Mouse (Mus musculus): Measurements from ENCODE around the gene Srsf10. TPM values are rescaled to one million over a fixed set of nuclear protein-coding genes. Genes with fewer than 3 reads are reported as not detected.

The Srsf10 gene
- 342 and 361 TPM in 2 replicates for polyA plus RNA-seq (2016; fragmentation: Nextera tagmentation; extraction: Ambion mirVana)

DNA sequence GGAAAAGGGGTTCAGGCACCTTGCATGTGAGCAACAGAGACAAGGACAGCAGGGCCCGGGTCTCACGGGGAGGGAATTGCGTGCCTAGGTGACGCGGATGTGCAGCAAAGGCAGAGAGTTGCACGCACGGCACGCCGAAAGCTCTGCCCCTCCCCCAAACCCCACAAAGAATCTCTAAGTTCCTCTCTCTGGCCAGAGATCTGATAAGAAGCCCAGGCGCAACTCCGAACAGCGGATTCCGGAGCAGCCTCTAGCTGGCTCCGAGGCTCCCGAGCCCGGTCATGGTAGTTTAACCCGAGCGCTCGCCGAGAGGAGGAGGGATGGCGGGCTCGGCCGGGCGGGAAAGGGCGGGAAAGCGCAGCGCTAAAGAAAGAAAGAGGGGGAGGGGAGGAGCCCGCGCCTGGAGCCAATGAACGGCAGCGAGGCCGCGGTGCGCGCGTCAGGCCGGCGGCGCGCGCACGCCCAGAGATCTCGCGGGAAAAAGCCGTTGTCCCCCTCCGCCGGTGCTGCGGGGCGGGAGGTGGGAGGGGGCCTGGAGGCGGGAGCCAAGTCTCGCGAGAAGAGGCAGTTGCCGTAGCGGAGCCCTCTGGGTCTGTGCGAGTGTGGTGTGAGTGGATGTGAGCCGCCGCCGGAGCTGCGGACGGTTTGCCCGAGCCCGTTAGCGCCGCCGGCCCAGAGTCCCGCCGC, at the start of gene Srsf10:
Srsf10 (plus strand) TSS at position 212 of the 687 bp plus-strand sequence.
- ATAC-seq (ENCODE audit: insufficient number of reproducible peaks, insufficient read depth, low FRiP score, low TSS enrichment), result peak; percentile 92
- Histone ChIP-seq H3K36me3 (no peaks in the 10 kb centered on the region), H3K9ac (peak within 1 kb of the TSS; percentile 98), H3K27me3 (no peaks in the 10 kb centered on the region), H3K4me2 (replicated peaks) (peak within 1 kb of the TSS; percentile 70), H3K27ac (peak within 1 kb of the TSS; percentile 98), H3K4me1 (peaks cover 29% of the 10 kb centered on the region), H3K4me3 (peak within 1 kb of the TSS; percentile 92), H3K9me3 (no peaks in the 10 kb centered on the region)
- WGBS, result under 1% methylated on average over 67 of the region's 67 CpGs

DNA sequence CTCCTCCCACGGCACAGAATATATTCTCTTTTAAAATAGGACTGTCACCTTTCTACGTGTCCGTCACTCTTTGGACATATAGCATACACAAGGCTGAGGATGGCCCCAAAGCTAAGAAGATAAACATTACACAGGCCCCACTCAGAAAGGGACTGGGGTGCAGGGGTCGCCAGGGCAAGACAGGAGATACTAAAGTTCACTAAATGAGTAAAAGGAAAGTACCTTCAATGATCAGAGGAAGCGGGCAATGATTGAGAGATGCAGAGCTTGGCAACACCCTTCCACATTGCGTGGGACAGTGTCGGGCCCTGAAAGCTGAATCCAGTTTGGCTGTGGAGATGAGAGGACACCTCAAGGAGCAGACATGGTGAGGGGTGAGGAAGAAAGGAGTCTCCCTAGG, 40.7 kb upstream of the Srsf10 start:
- Histone ChIP-seq H3K4me3 (no peak overlapping the region), H3K9ac (no peak overlapping the region), H3K9me3 (0 out of 2 replicates have a peak, but pooled peaks cover 3% of the 10 kb centered on the region), H3K36me3 (no peaks in the 10 kb centered on the region), H3K4me1 (no peaks in the 10 kb centered on the region), H3K27ac (no peak overlapping the region), H3K27me3 (no peaks in the 10 kb centered on the region), H3K4me2 (replicated peaks) (no peak overlapping the region)
- no peak for ATAC-seq (ENCODE audit: insufficient number of reproducible peaks, insufficient read depth, low FRiP score, low TSS enrichment)
- 79% methylated on average over 7 of the region's 7 CpGs for WGBS

DNA sequence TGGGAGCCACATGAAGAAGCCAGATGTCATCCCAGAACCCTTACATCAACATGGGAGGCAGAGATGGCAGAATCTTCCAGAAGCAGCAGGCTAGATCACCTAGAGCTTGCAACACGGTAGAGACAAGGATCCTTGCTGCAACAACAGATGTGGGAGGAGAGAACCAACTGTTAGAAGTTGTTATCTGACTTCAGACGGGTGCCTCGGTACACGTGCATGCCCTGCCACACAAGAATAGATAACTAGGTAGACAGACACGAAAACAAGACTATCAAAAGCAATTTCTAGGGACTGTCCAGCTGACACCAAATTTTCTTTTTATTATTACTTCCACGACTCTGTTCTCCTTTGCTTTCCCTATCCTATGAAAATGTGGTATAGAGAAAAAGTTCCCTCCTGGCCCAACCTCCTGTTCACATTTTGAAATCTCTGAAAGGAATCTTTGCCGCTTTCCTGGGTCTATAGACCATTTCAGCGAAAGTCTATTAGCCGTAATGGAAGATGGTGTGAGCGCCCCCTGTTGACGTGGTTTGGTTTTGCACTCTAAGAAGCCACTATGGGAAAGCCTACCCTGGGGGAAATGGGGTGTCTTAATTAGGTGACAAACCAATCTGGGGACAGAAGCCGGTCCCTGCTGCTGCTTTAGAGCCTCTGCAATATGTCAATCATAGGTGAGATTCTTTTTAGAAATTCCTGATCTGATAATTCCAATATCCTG, 38.5 kb upstream of the Srsf10 start:
- no peak overlapping the region for H3K27ac ChIP-seq
- H3K9ac ChIP-seq, result no peak overlapping the region
- 50% methylated on average over 12 of the region's 12 CpGs for WGBS
- no peaks in the 10 kb centered on the region for H3K27me3 ChIP-seq
- ATAC-seq (ENCODE audit: insufficient number of reproducible peaks, insufficient read depth, low FRiP score, low TSS enrichment), result no peak
- H3K4me1 ChIP-seq, result no peaks in the 10 kb centered on the region
- 0 out of 2 replicates have a peak, but pooled peaks cover 3% of the 10 kb centered on the region for H3K9me3 ChIP-seq
- no peak overlapping the region for H3K4me3 ChIP-seq
- no peaks in the 10 kb centered on the region for H3K36me3 ChIP-seq
- no peak overlapping the region for H3K4me2 ChIP-seq (replicated peaks)

DNA sequence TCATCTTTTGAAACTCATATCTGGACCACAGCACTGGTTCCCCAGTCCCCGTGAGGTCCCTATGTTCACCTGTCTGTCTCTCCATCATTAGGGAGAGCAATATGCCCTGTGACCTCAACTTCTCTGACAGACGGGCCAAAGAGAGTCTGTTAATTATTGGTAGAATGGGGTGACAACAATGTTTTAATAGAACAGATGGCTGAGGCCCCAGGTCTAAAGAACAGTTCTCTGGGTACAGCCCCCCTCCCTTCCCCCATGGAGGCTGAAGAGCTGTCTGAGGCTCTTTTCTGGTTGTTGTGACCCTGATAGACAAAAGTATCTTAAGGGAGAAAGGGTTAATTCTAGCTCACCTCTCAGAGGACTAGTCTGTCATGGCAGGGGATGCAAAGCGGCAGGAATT, 37.2 kb upstream of the Srsf10 start:
- no peak overlapping the region for H3K4me2 ChIP-seq (replicated peaks)
- no peak overlapping the region for H3K4me3 ChIP-seq
- no peaks in the 10 kb centered on the region for H3K36me3 ChIP-seq
- WGBS, result 77% methylated on average over 3 of the region's 3 CpGs
- H3K9me3 ChIP-seq, result no peaks in the 10 kb centered on the region
- no peak for ATAC-seq (ENCODE audit: insufficient number of reproducible peaks, insufficient read depth, low FRiP score, low TSS enrichment)
- no peaks in the 10 kb centered on the region for H3K4me1 ChIP-seq
- H3K9ac ChIP-seq, result no peak overlapping the region
- H3K27ac ChIP-seq, result no peak overlapping the region
- H3K27me3 ChIP-seq, result no peaks in the 10 kb centered on the region

DNA sequence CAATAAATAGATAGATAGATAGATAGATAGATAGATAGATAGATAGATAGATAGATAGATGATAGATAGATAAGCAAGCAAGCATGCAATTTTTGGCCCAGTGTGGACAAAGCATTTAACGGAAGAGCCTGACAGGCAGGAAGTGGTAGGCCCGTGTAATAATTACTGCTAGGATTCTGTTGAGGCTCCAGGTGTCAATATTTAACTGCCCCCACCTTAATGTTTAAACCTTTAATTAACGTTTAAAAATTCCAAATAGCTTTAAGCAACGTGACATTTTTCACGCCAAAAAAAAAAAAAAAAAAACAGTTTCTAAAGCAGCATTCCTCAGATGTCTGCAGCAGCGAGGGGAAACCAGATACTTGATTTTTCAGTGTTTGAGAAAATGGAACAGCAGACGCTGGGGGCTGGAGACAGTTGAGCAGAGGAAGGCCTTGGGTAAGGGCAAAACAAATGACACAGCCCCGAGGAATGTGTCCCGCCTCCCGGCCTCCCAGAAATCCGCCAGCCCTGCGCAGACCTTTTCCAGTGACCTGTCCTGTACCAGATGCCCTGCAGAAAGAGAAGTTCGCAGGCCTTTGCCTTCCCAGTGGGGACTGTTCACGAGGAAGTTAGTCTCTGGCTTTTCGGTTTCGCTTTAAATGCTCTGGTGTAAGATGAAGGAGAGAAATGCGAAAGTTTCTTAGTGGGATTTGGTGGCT, 35.6 kb upstream of the Srsf10 start:
- whole genome bisulfite sequencing, result 46% methylated on average over 17 of the region's 17 CpGs
- H3K4me3 ChIP-seq, result no peak overlapping the region
- no peak for ATAC-seq (ENCODE audit: insufficient number of reproducible peaks, insufficient read depth, low FRiP score, low TSS enrichment)
- H3K27me3 ChIP-seq, result no peaks in the 10 kb centered on the region
- no peaks in the 10 kb centered on the region for H3K36me3 ChIP-seq
- H3K27ac ChIP-seq, result peak overlapping the region; percentile 77
- no peaks in the 10 kb centered on the region for H3K4me1 ChIP-seq
- no peaks in the 10 kb centered on the region for H3K9me3 ChIP-seq
- H3K9ac ChIP-seq, result no peak overlapping the region
- H3K4me2 ChIP-seq (replicated peaks), result no peak overlapping the region

DNA sequence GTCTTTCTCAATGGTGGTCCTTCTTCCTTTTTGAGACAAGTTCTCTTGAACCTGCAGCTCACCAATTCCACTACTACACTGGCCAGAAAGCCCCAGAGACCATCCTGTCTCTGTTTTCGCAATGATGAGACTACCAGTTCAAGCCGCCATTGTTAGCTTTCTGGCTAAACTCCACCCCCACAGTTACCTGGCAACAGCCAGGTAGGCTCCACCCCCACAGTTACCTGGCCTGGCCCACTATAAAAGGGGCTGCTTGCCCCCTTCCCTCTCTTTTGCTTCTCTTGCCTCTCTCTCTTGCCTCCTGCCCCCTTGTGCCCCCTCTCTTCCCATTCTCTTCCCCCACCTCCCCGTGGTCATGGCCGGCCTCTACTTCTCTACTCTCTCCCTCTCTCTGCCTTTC, 33.8 kb upstream of the Srsf10 start:
- 82% methylated on average over 4 of the region's 4 CpGs for WGBS
- Histone ChIP-seq H3K9ac (no peak overlapping the region), H3K9me3 (no peaks in the 10 kb centered on the region), H3K4me3 (no peak overlapping the region), H3K27ac (no peak overlapping the region), H3K27me3 (no peaks in the 10 kb centered on the region), H3K36me3 (no peaks in the 10 kb centered on the region), H3K4me1 (no peaks in the 10 kb centered on the region), H3K4me2 (replicated peaks) (no peak overlapping the region)
- no peak for ATAC-seq (ENCODE audit: insufficient number of reproducible peaks, insufficient read depth, low FRiP score, low TSS enrichment)

DNA sequence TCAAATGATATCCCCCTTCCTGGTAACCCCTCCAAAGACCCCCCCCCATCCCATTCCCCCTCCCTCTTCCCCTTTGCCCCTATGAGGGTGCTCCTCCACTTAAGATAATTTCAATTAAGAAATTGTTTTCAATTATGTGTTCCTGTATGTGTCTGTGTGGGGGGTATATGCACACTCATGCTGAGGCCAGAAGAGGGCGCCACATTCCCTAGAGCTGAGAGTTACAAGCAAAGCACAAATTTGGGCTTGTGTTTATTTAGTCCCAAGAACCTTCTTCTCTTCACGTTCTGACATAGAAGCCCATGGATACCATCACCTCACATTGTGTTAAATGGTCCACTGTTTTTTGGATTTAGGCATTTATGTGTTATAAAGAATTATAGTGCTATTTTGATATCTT, 32.2 kb upstream of the Srsf10 start:
- Histone ChIP-seq H3K4me3 (no peak overlapping the region), H3K4me1 (peaks cover under 1% of the 10 kb centered on the region; the same call in 1 of the 2 replicates), H3K27me3 (no peaks in the 10 kb centered on the region), H3K9me3 (no peaks in the 10 kb centered on the region), H3K36me3 (no peaks in the 10 kb centered on the region), H3K27ac (no peak overlapping the region), H3K9ac (no peak overlapping the region), H3K4me2 (replicated peaks) (no peak overlapping the region)
- WGBS, result 73% methylated on average over 2 of the region's 2 CpGs
- ATAC-seq (ENCODE audit: insufficient number of reproducible peaks, insufficient read depth, low FRiP score, low TSS enrichment), result no peak

DNA sequence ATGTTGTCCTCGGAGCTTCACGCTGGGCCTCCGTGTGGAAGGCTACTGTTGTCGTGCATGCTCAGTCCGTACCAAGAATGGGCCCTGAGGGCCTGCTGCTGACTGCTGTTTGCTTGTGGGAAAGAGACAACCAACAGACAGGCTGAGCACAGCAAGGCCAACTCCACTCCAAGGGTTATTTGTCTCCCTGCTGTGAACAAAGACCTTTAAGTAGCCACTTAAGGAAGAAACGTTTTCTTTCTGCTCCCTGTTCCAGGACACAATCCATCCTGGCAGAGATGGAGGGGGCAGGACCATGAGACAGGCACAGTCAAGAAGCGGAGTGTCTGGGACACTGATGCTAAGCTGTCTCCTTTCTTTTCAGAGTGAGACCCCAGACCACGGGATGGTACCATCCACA, 31.3 kb upstream of the Srsf10 start:
- Histone ChIP-seq H3K4me3 (no peak overlapping the region), H3K9ac (no peak overlapping the region), H3K36me3 (no peaks in the 10 kb centered on the region), H3K4me1 (peaks cover 9% of the 10 kb centered on the region), H3K4me2 (replicated peaks) (no peak overlapping the region), H3K9me3 (no peaks in the 10 kb centered on the region), H3K27me3 (no peaks in the 10 kb centered on the region), H3K27ac (no peak overlapping the region)
- no peak; the same call in 1 of the 2 replicates for ATAC-seq (ENCODE audit: insufficient number of reproducible peaks, insufficient read depth, low FRiP score, low TSS enrichment)
- WGBS, result 50% methylated on average over 8 of the region's 8 CpGs

DNA sequence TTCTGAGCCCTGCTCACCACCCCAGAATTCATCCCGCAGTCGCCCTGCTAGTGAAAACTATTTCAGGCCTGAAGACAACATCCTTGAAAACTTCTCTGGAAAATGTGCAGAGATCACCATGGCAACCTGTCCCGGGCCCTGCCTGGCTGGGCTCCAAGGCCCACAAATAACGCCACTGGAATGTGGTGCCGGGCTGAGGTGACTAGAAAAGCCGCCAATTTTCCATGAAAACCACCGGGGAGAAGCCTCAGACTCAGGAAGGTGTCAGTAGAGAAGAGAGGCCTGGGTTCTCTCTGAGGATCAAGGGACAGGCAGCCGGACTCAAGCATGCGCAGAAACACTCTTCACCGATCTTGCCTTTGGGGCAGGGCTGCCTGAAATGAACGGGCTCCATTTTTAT, 27.1 kb upstream of the Srsf10 start:
- Histone ChIP-seq H3K4me3 (no peak overlapping the region), H3K36me3 (no peaks in the 10 kb centered on the region), H3K27ac (peak overlapping the region; percentile 86), H3K4me2 (replicated peaks) (peak overlapping the region; percentile 19), H3K27me3 (no peaks in the 10 kb centered on the region), H3K9ac (no peak overlapping the region), H3K9me3 (no peaks in the 10 kb centered on the region), H3K4me1 (peaks cover 14% of the 10 kb centered on the region)
- no peak for ATAC-seq (ENCODE audit: insufficient number of reproducible peaks, insufficient read depth, low FRiP score, low TSS enrichment)
- 23% methylated on average over 11 of the region's 11 CpGs for WGBS

DNA sequence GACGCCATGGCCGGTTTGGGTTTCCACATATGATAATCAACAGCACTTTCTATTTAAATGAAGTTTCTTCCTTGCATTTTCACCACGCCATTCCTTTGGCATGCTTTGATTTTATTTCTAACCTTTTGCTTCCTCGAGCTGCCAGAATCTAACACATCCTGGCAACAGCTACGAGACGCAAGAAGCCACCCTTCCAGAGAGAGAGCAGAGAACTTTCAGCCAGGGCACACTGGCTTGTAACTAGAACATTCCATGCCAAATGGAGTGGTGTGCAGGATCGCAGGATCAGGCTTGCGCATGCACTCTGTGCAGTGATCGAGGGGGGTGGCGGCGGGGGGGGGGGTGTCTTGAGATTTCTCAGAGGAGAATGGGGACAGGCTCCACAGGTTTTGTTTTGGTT, 23.5 kb upstream of the Srsf10 start:
- no peak overlapping the region for H3K4me2 ChIP-seq (replicated peaks)
- peaks cover 18% of the 10 kb centered on the region for H3K4me1 ChIP-seq
- H3K36me3 ChIP-seq, result no peaks in the 10 kb centered on the region
- WGBS, result 76% methylated on average over 11 of the region's 11 CpGs
- no peaks in the 10 kb centered on the region for H3K27me3 ChIP-seq
- H3K27ac ChIP-seq, result no peak overlapping the region
- no peak overlapping the region for H3K4me3 ChIP-seq
- no peaks in the 10 kb centered on the region for H3K9me3 ChIP-seq
- no peak overlapping the region for H3K9ac ChIP-seq
- ATAC-seq (ENCODE audit: insufficient number of reproducible peaks, insufficient read depth, low FRiP score, low TSS enrichment), result no peak

DNA sequence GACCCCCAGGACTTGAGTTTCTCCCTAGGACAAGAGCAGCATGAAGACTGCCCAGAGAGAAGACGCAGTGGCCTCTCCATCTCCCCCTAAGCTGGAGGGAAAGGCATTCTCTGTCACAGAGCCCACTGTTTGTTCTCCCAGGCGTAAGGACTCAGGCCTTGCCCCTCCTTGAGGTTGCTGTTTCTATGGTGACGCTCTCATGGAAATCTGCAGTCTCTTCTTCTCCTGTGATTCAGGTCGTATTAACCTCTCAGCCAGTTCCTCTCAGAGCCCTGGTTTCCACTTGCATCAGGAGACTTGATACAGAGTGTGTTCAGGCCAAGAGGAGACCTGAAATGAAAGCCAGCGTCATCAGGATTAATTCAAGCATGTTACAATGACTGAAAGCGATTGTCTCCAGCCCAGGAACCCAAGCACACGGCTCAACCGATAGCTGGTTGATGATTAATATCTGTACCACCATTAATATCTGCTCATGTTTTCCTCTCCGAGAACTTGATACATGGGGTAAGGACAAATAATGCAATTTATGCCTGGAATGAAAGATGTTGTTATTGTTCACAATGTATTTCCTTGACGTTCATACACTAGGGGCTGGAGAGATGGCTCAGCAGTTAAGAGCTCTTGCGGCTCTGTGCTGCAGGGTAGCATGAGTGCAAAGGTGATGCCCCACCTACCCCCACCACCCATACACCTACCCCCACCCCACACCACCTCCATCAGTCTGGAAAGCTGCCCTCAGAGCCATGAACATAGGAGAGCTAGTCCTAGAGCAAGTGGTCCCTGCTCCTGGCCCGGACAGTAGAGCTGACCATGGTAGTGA, 22.0 kb upstream of the Srsf10 start:
- H3K4me1 ChIP-seq, result peaks cover 15% of the 10 kb centered on the region
- H3K4me3 ChIP-seq, result no peak overlapping the region
- no peaks in the 10 kb centered on the region for H3K9me3 ChIP-seq
- no peaks in the 10 kb centered on the region for H3K27me3 ChIP-seq
- H3K36me3 ChIP-seq, result no peaks in the 10 kb centered on the region
- H3K4me2 ChIP-seq (replicated peaks), result no peak overlapping the region
- no peak overlapping the region for H3K9ac ChIP-seq
- 62% methylated on average over 12 of the region's 12 CpGs for WGBS
- ATAC-seq (ENCODE audit: insufficient number of reproducible peaks, insufficient read depth, low FRiP score, low TSS enrichment), result 0 out of 2 replicates have a peak, but pooled peaks have one; percentile 47
- 0 out of 2 replicates have a peak overlapping the region, but pooled peaks have one; percentile 7 for H3K27ac ChIP-seq

Data from embryonic facial prominence, embryonic 12.5 days (tissue).